Mouse (Mus musculus) midbrain, embryonic 10.5 days (tissue): ENCODE results near the gene Fam122b. TPM values are rescaled to one million over a fixed set of nuclear protein-coding genes. Genes with fewer than 3 reads are reported as not detected.
A peak's percentile ranks its signal among the peaks of the same experiment; 100 is the strongest.
"Not testable (repeated sequence)": the region's sequence is repeated elsewhere in the genome, so short reads cannot be mapped to it uniquely, and the experiment has no call there.

ENCODE experiments used
- DNase-seq: peaks from one replicate; pipeline ENCODE4 v3.0.0-alpha.2; 2017; ENCODE audit warnings: low spot score
- H3K27ac ChIP-seq: fragments of 300-500 bp; sonication (generic); replicated peaks from 2 replicates; pipeline ENCODE4 v1.5.1; 2016; ENCODE audit warnings: mild to moderate bottlenecking
- H3K27me3 ChIP-seq: fragments of 300-500 bp; sonication (generic); 2 replicates; pipeline ENCODE4 v1.6.1; 2016; ENCODE audit warnings: low read depth, mild to moderate bottlenecking; ENCODE audit not compliant: poor library complexity, severe bottlenecking
- H3K36me3 ChIP-seq: fragments of 300-500 bp; sonication (generic); 2 replicates; pipeline ENCODE4 v1.6.1; 2016; ENCODE audit warnings: mild to moderate bottlenecking, moderate library complexity
- H3K4me1 ChIP-seq: fragments of 300-500 bp; sonication (generic); 2 replicates; pipeline ENCODE4 v1.6.1; 2016
- H3K4me3 ChIP-seq: fragments of 300-500 bp; sonication (generic); 2 replicates; pipeline ENCODE4 v1.5.1; 2016; ENCODE audit warnings: mild to moderate bottlenecking, moderate library complexity
- H3K9me3 ChIP-seq: fragments of 300-500 bp; sonication (generic); replicated peaks from 2 replicates; pipeline ENCODE4 v1.6.1; 2016; ENCODE audit warnings: mild to moderate bottlenecking
- WGBS: fragments of 180-500 bp; shearing (Covaris S2); methylation state at CpG from one replicate; pipeline ENCODE4 v1.1.7; 2016; 5-methylcytosine and 5-hydroxymethylcytosine counted together
- polyA plus RNA-seq: library from polyadenylated mRNA; unstranded; fragments of >200 nt; fragmentation: Nextera tagmentation; extraction: Ambion mirVana; gene quantifications from 2 replicates; pipeline ENCODE4 v1.2.1, GENCODE M21; 2016

The Fam122b gene
- polyA plus RNA-seq: 6.3 and 6.5 TPM in 2 replicates

GRCm38 (mm10) chrX:53269289-53270062 is at the start of gene Fam122b:
Gene Fam122b (minus strand): TSS chrX:53269805.
- DNase-seq: peak; percentile 88
- Histone ChIP-seq H3K27ac (peak within 1 kb of the TSS; percentile 89), H3K27me3 (no peaks in the 10 kb centered on the region; the same call in 1 of the 2 replicates), H3K9me3 (no peaks in the 10 kb centered on the region), H3K4me1 (peaks cover 12% of the 10 kb centered on the region), H3K36me3 (no peaks in the 10 kb centered on the region), H3K4me3 (peak within 1 kb of the TSS; percentile 65)
- 20% methylated on average over 40 of the region's 40 CpGs for WGBS

- no peaks in the 10 kb centered on the region for H3K9me3 ChIP-seq
- H3K27me3 ChIP-seq: peaks cover 20% of the 10 kb centered on the region; the same call in 1 of the 2 replicates
- DNase-seq: no peak
- no peaks in the 10 kb centered on the region for H3K36me3 ChIP-seq
- H3K4me1 ChIP-seq: 0 out of 2 replicates have a peak, but pooled peaks cover 4% of the 10 kb centered on the region
- H3K4me3 ChIP-seq: no peak overlapping the region
- no peak overlapping the region for H3K27ac ChIP-seq
- 88% methylated on average over 5 of the region's 5 CpGs for WGBS
Observed at GRCm38 (mm10) chrX:53287924-53288323, 18.3 kb upstream of the Fam122b start.

GRCm38 (mm10) chrX:53273124-53273523 is 3.5 kb upstream of the Fam122b start, which contains the start of gene Fam122c:
Gene Fam122c (plus strand): TSS chrX:53273424.
- Histone ChIP-seq H3K4me3 (no peak within 1 kb of the TSS), H3K9me3 (no peaks in the 10 kb centered on the region), H3K36me3 (no peaks in the 10 kb centered on the region), H3K4me1 (peaks cover 5% of the 10 kb centered on the region), H3K27me3 (no peaks in the 10 kb centered on the region; the same call in 1 of the 2 replicates), H3K27ac (no peak within 1 kb of the TSS)
- DNase-seq: no peak
- 61% methylated on average over 1 of the region's 1 CpGs for whole genome bisulfite sequencing

- not testable (repeated sequence) for H3K4me3 ChIP-seq, H3K9me3 ChIP-seq, H3K36me3 ChIP-seq, H3K27ac ChIP-seq, H3K27me3 ChIP-seq, DNase-seq
- peaks cover 12% of the 10 kb centered on the region for H3K4me1 ChIP-seq
- WGBS: 82% methylated on average over 3 of the region's 3 CpGs
Observed at GRCm38 (mm10) chrX:53271628-53272027, 2.0 kb upstream of the Fam122b start.

GRCm38 (mm10) chrX:53270063-53270432 is 443 bp upstream of the Fam122b start:
- 20% methylated on average over 10 of the region's 10 CpGs for WGBS

GRCm38 (mm10) chrX:53268856-53269255 is 749 bp downstream of the Fam122b start:
- no peaks in the 10 kb centered on the region for H3K36me3 ChIP-seq
- H3K9me3 ChIP-seq: no peaks in the 10 kb centered on the region
- H3K4me1 ChIP-seq: peaks cover 12% of the 10 kb centered on the region
- peak overlapping the region; percentile 89 for H3K27ac ChIP-seq
- H3K27me3 ChIP-seq: no peaks in the 10 kb centered on the region; the same call in 1 of the 2 replicates
- 31% methylated on average over 10 of the region's 10 CpGs for WGBS
- peak; percentile 79 for DNase-seq
- peak overlapping the region; percentile 65 for H3K4me3 ChIP-seq

More at GRCm38 (mm10) chrX:53270063-53270432, 443 bp upstream of the Fam122b start:
- no peak for DNase-seq
- H3K27me3 ChIP-seq: no peaks in the 10 kb centered on the region; the same call in 1 of the 2 replicates
- peaks cover 12% of the 10 kb centered on the region for H3K4me1 ChIP-seq
- peak overlapping the region; percentile 65 for H3K4me3 ChIP-seq
- peak overlapping the region; percentile 89 for H3K27ac ChIP-seq
- H3K9me3 ChIP-seq: no peaks in the 10 kb centered on the region
- H3K36me3 ChIP-seq: no peaks in the 10 kb centered on the region

GRCm38 (mm10) chrX:53266186-53266585 is 3.4 kb downstream of the Fam122b start:
- no peak for DNase-seq
- no peaks in the 10 kb centered on the region for H3K36me3 ChIP-seq
- no peak overlapping the region for H3K27ac ChIP-seq
- WGBS: 75% methylated on average over 9 of the region's 9 CpGs
- H3K4me3 ChIP-seq: no peak overlapping the region
- no peaks in the 10 kb centered on the region; the same call in 1 of the 2 replicates for H3K27me3 ChIP-seq
- peaks cover 12% of the 10 kb centered on the region for H3K4me1 ChIP-seq
- no peaks in the 10 kb centered on the region for H3K9me3 ChIP-seq

GRCm38 (mm10) chrX:53255195-53255594 is 14.4 kb downstream of the Fam122b start:
- Histone ChIP-seq H3K36me3 (0 out of 2 replicates have a peak, but pooled peaks cover 2% of the 10 kb centered on the region), H3K9me3 (no peaks in the 10 kb centered on the region), H3K27ac (no peak overlapping the region), H3K4me1 (no peaks in the 10 kb centered on the region), H3K4me3 (no peak overlapping the region), H3K27me3 (no peaks in the 10 kb centered on the region)
- no peak for DNase-seq

GRCm38 (mm10) chrX:53240011-53240410 is 29.6 kb downstream of the Fam122b start, which contains the start of gene Plac1:
Gene Plac1 (minus strand): TSS chrX:53240111.
- Histone ChIP-seq H3K27ac (no peak within 1 kb of the TSS), H3K27me3 (no peaks in the 10 kb centered on the region), H3K4me1 (peaks cover 4% of the 10 kb centered on the region; the same call in 1 of the 2 replicates), H3K4me3 (no peak within 1 kb of the TSS), H3K36me3 (no peaks in the 10 kb centered on the region), H3K9me3 (no peaks in the 10 kb centered on the region)
- 71% methylated on average over 4 of the region's 4 CpGs for WGBS
- DNase-seq: no peak

- no peak for DNase-seq
- WGBS: 10% methylated on average over 2 of the region's 2 CpGs
- H3K4me3 ChIP-seq: no peak overlapping the region
- no peaks in the 10 kb centered on the region for H3K36me3 ChIP-seq
- peaks cover 4% of the 10 kb centered on the region; the same call in 1 of the 2 replicates for H3K4me1 ChIP-seq
- no peak overlapping the region for H3K27ac ChIP-seq
- no peaks in the 10 kb centered on the region for H3K9me3 ChIP-seq
- H3K27me3 ChIP-seq: no peaks in the 10 kb centered on the region
Observed at GRCm38 (mm10) chrX:53237971-53238370, 31.6 kb downstream of the Fam122b start.

GRCm38 (mm10) chrX:53236404-53236803 is 33.2 kb downstream of the Fam122b start:
- Histone ChIP-seq H3K27me3 (no peaks in the 10 kb centered on the region), H3K9me3 (no peaks in the 10 kb centered on the region), H3K36me3 (no peaks in the 10 kb centered on the region), H3K4me3 (no peak overlapping the region), H3K4me1 (peaks cover 4% of the 10 kb centered on the region; the same call in 1 of the 2 replicates), H3K27ac (no peak overlapping the region)
- 44% methylated on average over 7 of the region's 7 CpGs for WGBS
- no peak for DNase-seq

- DNase-seq: no peak
- 42% methylated on average over 4 of the region's 4 CpGs for WGBS
- H3K27ac ChIP-seq: no peak overlapping the region
Observed at GRCm38 (mm10) chrX:53233689-53234088, 35.9 kb downstream of the Fam122b start.

GRCm38 (mm10) chrX:53231965-53232364 is 37.6 kb downstream of the Fam122b start:
- no peak for DNase-seq
- no peaks in the 10 kb centered on the region for H3K36me3 ChIP-seq
- 38% methylated on average over 13 of the region's 13 CpGs for WGBS
- H3K9me3 ChIP-seq: no peaks in the 10 kb centered on the region
- H3K27me3 ChIP-seq: no peaks in the 10 kb centered on the region
- H3K4me3 ChIP-seq: peak overlapping the region; percentile 32
- H3K4me1 ChIP-seq: peaks cover 4% of the 10 kb centered on the region; the same call in 1 of the 2 replicates
- H3K27ac ChIP-seq: no peak overlapping the region

More at GRCm38 (mm10) chrX:53233689-53234088, 35.9 kb downstream of the Fam122b start:
- Histone ChIP-seq H3K4me1 (peaks cover 4% of the 10 kb centered on the region; the same call in 1 of the 2 replicates), H3K27me3 (no peaks in the 10 kb centered on the region), H3K36me3 (no peaks in the 10 kb centered on the region), H3K4me3 (no peak overlapping the region), H3K9me3 (no peaks in the 10 kb centered on the region)
